Mouse (Mus musculus): Measurements from ENCODE around the gene Milr1. TPM values are rescaled to one million over a fixed set of nuclear protein-coding genes. Genes with fewer than 3 reads are reported as not detected.

The Milr1 gene
- total and polyA plus RNA-seq, 2 experiments from 2014 or later = 0.56 TPM; not detected in 1

DNA sequence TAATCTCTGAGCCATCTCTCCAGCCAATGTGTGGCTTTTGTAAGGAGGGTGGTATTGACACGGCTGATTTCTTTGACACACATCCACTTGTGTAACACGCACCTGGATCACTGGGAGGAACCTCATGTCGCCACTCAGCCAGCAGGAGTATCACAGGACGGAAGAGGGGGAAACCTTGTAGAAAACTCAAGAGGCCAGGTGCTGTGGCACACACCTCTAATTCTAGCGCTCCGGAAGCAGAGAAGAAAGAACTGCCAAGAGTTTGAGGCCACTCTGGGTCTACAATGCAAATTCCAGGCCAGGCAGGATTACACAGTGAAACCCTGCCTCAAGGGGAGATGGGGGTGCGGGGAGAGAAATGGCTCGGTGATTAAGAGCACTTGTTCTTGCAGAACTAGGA, 43.9 kb upstream of the Milr1 start:
- no peak for ATAC-seq
- H3K27me3 ChIP-seq (ENCODE audit: insufficient read depth, low read length) = no peaks in the 10 kb centered on the region
- H3K27ac ChIP-seq = no peak overlapping the region
- no peak overlapping the region for H3K9ac ChIP-seq (replicated peaks; ENCODE audit: low read length)
- no peaks in the 10 kb centered on the region for H3K36me3 ChIP-seq (ENCODE audit: insufficient read depth, low read length)
- no peaks in the 10 kb centered on the region for H3K4me1 ChIP-seq (ENCODE audit: insufficient read depth, low read length)
- no peak for DNase-seq (ENCODE audit: low spot score)
- TF ChIP-seq CTCF (IDR thresholded peaks at IDR 0.05; ENCODE audit: low read depth) = no peak
- WGBS = 85% methylated on average over 8 of the region's 8 CpGs
- H3K4me2 ChIP-seq (ENCODE audit: low read depth, low read length) = no peak overlapping the region
- H3K4me3 ChIP-seq (ENCODE audit: low read length) = no peak overlapping the region
- H3K9me3 ChIP-seq (ENCODE audit: low read length) = no peaks in the 10 kb centered on the region

DNA sequence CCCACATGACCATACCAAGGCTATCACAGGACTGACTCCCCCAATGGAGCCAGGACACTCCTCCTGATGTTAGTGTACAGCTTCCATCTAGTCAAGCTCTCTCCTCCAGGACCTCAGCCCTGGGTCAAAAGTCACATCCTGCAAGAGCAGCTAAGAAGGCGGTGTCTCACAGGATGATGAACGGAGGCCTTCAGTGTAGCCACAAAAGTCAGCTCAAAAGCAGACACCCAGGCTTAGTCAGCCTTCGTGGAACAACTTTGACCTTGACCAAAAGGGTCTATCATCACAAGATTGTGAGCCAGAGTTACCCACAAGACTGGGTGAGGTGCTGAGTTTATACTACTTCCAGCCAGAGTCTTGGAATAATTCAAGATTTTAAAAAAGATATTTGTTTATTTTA, 43.2 kb upstream of the Milr1 start:
- no peak for TF ChIP-seq CTCF (IDR thresholded peaks at IDR 0.05; ENCODE audit: low read depth)
- no peak overlapping the region for H3K9ac ChIP-seq (replicated peaks; ENCODE audit: low read length)
- no peaks in the 10 kb centered on the region for H3K4me1 ChIP-seq (ENCODE audit: insufficient read depth, low read length)
- no peak overlapping the region for H3K4me2 ChIP-seq (ENCODE audit: low read depth, low read length)
- H3K4me3 ChIP-seq (ENCODE audit: low read length) = no peak overlapping the region
- H3K36me3 ChIP-seq (ENCODE audit: insufficient read depth, low read length) = no peaks in the 10 kb centered on the region
- no peak for ATAC-seq
- H3K27me3 ChIP-seq (ENCODE audit: insufficient read depth, low read length) = no peaks in the 10 kb centered on the region
- H3K27ac ChIP-seq = no peak overlapping the region
- 83% methylated on average over 3 of the region's 3 CpGs for WGBS
- H3K9me3 ChIP-seq (ENCODE audit: low read length) = no peaks in the 10 kb centered on the region
- DNase-seq (ENCODE audit: low spot score) = no peak

DNA sequence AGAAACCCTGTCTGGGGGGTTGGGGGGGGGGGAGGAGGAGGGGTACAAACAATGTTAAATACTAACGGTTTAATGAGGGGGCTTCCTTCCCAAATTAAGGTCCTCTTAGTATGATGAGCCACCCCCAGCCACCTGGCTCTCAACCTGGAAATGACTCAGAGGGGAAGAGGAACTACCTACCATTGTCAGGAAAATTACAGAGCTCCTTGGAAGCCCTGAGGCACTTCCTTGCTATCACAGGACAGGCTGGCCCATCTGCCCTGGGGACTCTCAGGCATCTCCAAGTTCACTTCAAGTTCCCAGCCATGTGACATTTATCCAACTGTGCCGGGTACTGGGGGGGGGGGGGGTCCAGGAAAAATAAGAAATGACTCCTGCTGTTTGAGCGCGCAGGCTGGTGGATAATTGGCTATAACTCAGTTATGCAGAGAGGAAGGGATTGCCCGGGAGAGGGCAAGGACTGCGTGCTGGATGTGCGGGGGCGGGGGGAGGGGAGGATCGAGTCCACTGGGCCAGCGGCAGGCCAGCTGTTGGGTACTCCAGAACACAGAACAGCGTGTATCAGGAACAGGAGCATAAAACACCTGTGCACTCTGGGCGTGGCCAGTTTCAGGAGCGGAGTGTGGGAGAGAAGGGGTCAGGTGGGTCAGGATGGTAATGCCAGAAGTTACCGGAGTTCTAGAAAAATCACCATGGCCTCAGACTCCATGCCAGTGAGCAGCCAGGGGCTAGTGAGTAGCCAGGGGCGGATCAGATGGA, 41.6 kb upstream of the Milr1 start:
- Histone ChIP-seq H3K4me2 (ENCODE audit: low read depth, low read length) (0 out of 2 replicates have a peak overlapping the region, but pooled peaks have one; percentile 16), H3K9me3 (ENCODE audit: low read length) (no peaks in the 10 kb centered on the region), H3K36me3 (ENCODE audit: insufficient read depth, low read length) (no peaks in the 10 kb centered on the region), H3K4me3 (ENCODE audit: low read length) (no peak overlapping the region), H3K4me1 (ENCODE audit: insufficient read depth, low read length) (no peaks in the 10 kb centered on the region), H3K27ac (no peak overlapping the region), H3K9ac (replicated peaks; ENCODE audit: low read length) (no peak overlapping the region), H3K27me3 (ENCODE audit: insufficient read depth, low read length) (no peaks in the 10 kb centered on the region)
- DNase-seq (ENCODE audit: low spot score) = no peak
- ATAC-seq = no peak
- WGBS = 32% methylated on average over 15 of the region's 15 CpGs
- no peak for TF ChIP-seq CTCF (IDR thresholded peaks at IDR 0.05; ENCODE audit: low read depth)

DNA sequence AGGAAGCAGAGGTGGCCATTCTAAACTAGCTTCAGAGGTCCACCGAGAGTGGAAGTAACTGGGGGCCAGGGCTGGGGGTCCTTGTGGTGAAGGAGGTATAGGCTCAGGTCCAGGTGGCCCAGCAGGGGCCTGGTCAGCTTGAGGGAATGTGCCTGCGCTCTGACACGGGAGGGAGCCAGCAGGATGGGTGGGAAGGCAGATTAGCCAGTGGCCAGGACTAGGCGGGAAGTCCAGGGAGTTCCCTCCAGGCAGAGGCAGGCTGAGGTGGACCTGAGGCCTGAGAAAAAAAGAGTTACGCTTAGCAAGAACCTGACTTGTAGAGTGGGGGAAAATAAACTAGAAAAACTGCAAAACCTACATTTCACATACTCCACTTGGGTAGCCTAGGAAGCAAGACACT, 40.2 kb upstream of the Milr1 start:
- Histone ChIP-seq H3K4me2 (ENCODE audit: low read depth, low read length) (no peak overlapping the region), H3K27ac (no peak overlapping the region), H3K9me3 (ENCODE audit: low read length) (no peaks in the 10 kb centered on the region), H3K4me3 (ENCODE audit: low read length) (no peak overlapping the region), H3K27me3 (ENCODE audit: insufficient read depth, low read length) (no peaks in the 10 kb centered on the region), H3K9ac (replicated peaks; ENCODE audit: low read length) (no peak overlapping the region), H3K36me3 (ENCODE audit: insufficient read depth, low read length) (no peaks in the 10 kb centered on the region), H3K4me1 (ENCODE audit: insufficient read depth, low read length) (no peaks in the 10 kb centered on the region)
- ATAC-seq = no peak
- no peak for TF ChIP-seq CTCF (IDR thresholded peaks at IDR 0.05; ENCODE audit: low read depth)
- no peak for DNase-seq (ENCODE audit: low spot score)
- WGBS = 65% methylated on average over 5 of the region's 5 CpGs

DNA sequence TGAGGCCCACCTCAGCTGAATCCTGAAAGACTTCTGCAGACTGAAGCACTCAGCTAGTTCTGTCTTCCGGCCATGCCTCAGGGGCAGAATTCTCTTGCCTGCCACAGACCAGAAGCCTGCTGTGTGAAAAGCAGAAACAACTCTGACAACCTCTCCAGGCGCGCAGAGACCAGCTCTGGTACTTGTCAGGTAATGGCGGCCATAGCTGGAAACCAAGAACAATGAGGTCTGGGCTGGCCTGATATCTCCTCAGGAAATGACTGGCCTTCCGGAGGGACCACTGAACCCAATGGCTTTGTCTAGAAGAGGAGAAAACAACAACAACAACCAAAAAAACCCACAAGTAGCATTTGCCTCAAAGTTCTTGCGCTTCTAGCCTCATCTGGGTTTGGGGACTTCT, 36.0 kb upstream of the Milr1 start:
- no peak for TF ChIP-seq CTCF (IDR thresholded peaks at IDR 0.05; ENCODE audit: low read depth)
- Histone ChIP-seq H3K27ac (peak overlapping the region; percentile 1; the same call in 1 of the 2 replicates), H3K9ac (replicated peaks; ENCODE audit: low read length) (no peak overlapping the region), H3K4me3 (ENCODE audit: low read length) (no peak overlapping the region), H3K4me2 (ENCODE audit: low read depth, low read length) (no peak overlapping the region), H3K27me3 (ENCODE audit: insufficient read depth, low read length) (no peaks in the 10 kb centered on the region), H3K36me3 (ENCODE audit: insufficient read depth, low read length) (no peaks in the 10 kb centered on the region), H3K4me1 (ENCODE audit: insufficient read depth, low read length) (no peaks in the 10 kb centered on the region), H3K9me3 (ENCODE audit: low read length) (no peaks in the 10 kb centered on the region)
- no peak for ATAC-seq
- WGBS = 74% methylated on average over 6 of the region's 6 CpGs
- no peak for DNase-seq (ENCODE audit: low spot score)

DNA sequence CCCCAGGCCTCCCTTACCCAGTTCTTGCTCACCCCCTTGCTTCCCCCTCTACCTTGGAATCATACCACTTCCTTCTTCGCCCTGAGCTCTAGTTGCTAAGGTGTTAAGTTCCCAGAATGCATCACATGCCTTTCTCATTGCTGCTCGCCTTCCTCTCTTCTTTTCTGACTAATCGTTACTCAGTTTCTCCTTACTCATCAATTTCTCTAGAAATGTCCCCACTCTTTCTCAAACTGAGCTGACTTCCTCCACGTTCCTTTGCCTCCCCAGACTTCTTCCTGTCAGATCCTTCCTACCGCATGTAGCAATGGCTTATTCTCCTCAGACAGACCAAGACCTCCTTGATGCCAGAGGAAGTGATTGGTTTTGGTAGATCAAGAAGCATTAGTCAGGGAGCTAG, 34.5 kb upstream of the Milr1 start:
- Histone ChIP-seq H3K9ac (replicated peaks; ENCODE audit: low read length) (no peak overlapping the region), H3K36me3 (ENCODE audit: insufficient read depth, low read length) (no peaks in the 10 kb centered on the region), H3K4me1 (ENCODE audit: insufficient read depth, low read length) (no peaks in the 10 kb centered on the region), H3K27me3 (ENCODE audit: insufficient read depth, low read length) (no peaks in the 10 kb centered on the region), H3K4me2 (ENCODE audit: low read depth, low read length) (no peak overlapping the region), H3K4me3 (ENCODE audit: low read length) (no peak overlapping the region), H3K27ac (no peak overlapping the region), H3K9me3 (ENCODE audit: low read length) (no peaks in the 10 kb centered on the region)
- no peak for DNase-seq (ENCODE audit: low spot score)
- WGBS = 81% methylated on average over 5 of the region's 5 CpGs
- TF ChIP-seq CTCF (IDR thresholded peaks at IDR 0.05; ENCODE audit: low read depth) = no peak
- no peak for ATAC-seq

DNA sequence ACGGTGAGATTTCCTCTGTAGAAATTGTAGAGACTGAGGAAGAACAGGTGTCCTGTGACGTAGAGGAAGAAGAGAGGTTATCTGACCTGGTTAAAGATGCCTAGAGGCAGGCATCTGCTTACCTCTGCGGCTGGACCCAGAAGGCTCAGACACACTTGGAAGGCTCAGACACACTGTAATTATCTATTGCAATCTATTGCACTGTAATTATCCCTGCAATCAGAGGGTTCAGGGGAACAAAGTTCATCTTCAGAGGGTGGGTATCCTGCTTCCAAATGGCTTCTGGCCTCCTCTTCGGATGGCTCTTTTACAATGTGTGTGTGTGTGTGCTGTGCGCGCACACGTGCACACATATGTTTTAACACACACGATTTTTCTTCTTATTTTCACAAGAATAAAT, 30.6 kb upstream of the Milr1 start:
- ATAC-seq (no peak), DNase-seq (ENCODE audit: low spot score) (no peak)
- WGBS = 91% methylated on average over 8 of the region's 8 CpGs
- Histone ChIP-seq H3K4me3 (ENCODE audit: low read length) (no peak overlapping the region), H3K9ac (replicated peaks; ENCODE audit: low read length) (no peak overlapping the region), H3K4me1 (ENCODE audit: insufficient read depth, low read length) (no peaks in the 10 kb centered on the region), H3K9me3 (ENCODE audit: low read length) (no peaks in the 10 kb centered on the region), H3K27me3 (ENCODE audit: insufficient read depth, low read length) (no peaks in the 10 kb centered on the region), H3K36me3 (ENCODE audit: insufficient read depth, low read length) (no peaks in the 10 kb centered on the region), H3K27ac (no peak overlapping the region), H3K4me2 (ENCODE audit: low read depth, low read length) (no peak overlapping the region)
- no peak for TF ChIP-seq CTCF (IDR thresholded peaks at IDR 0.05; ENCODE audit: low read depth)
